Mouse (Mus musculus): Measurements from ENCODE around the gene Spn.
A peak's percentile ranks its signal among the peaks of the same experiment; 100 is the strongest.
"Not testable (repeated sequence)": the region's sequence is repeated elsewhere in the genome, so short reads cannot be mapped to it uniquely, and the experiment has no call there.

Spn gene

GRCm38 (mm10) chr7:127137262-127138017, at the start of gene Spn:
TSS of gene Spn (minus strand) at chr7:127137823.
- DNase-seq (ENCODE audit: low spot score): no peak

GRCm38 (mm10) chr7:127187351-127187750, 49.7 kb upstream of the Spn start:
- DNase-seq (ENCODE audit: low spot score): no peak

GRCm38 (mm10) chr7:127185601-127186000, 48.0 kb upstream of the Spn start:
- DNase-seq (ENCODE audit: low spot score): peak; percentile 50

- DNase-seq (ENCODE audit: low spot score): no peak
Measured at GRCm38 (mm10) chr7:127184720-127185119, 47.1 kb upstream of the Spn start.

GRCm38 (mm10) chr7:127183828-127184227, 46.2 kb upstream of the Spn start:
- peak; percentile 85 for DNase-seq (ENCODE audit: low spot score)

GRCm38 (mm10) chr7:127183345-127183744, 45.7 kb upstream of the Spn start:
- peak; percentile 76 for DNase-seq (ENCODE audit: low spot score)

- DNase-seq (ENCODE audit: low spot score): not testable (repeated sequence)
Measured at GRCm38 (mm10) chr7:127181724-127182123, 44.1 kb upstream of the Spn start.

GRCm38 (mm10) chr7:127180783-127181182, 43.2 kb upstream of the Spn start:
- DNase-seq (ENCODE audit: low spot score): no peak

- DNase-seq (ENCODE audit: low spot score): no peak
Measured at GRCm38 (mm10) chr7:127176937-127177336, 39.3 kb upstream of the Spn start.

GRCm38 (mm10) chr7:127166501-127166900, 28.9 kb upstream of the Spn start:
- DNase-seq (ENCODE audit: low spot score): no peak

GRCm38 (mm10) chr7:127165607-127166493, 28.2 kb upstream of the Spn start:
- DNase-seq (ENCODE audit: low spot score): no peak

- no peak for DNase-seq (ENCODE audit: low spot score)
Measured at GRCm38 (mm10) chr7:127164002-127164401, 26.4 kb upstream of the Spn start.

- DNase-seq (ENCODE audit: low spot score): no peak
Measured at GRCm38 (mm10) chr7:127162546-127162945, 24.9 kb upstream of the Spn start.

- DNase-seq (ENCODE audit: low spot score): no peak
Measured at GRCm38 (mm10) chr7:127157548-127157947, 19.9 kb upstream of the Spn start.

- no peak for DNase-seq (ENCODE audit: low spot score)
Measured at GRCm38 (mm10) chr7:127153477-127153876, 15.9 kb upstream of the Spn start.

- no peak for DNase-seq (ENCODE audit: low spot score)
Measured at GRCm38 (mm10) chr7:127152464-127152863, 14.8 kb upstream of the Spn start.

GRCm38 (mm10) chr7:127147901-127148300, 10.3 kb upstream of the Spn start:
- no peak for DNase-seq (ENCODE audit: low spot score)

- no peak for DNase-seq (ENCODE audit: low spot score)
Measured at GRCm38 (mm10) chr7:127146267-127146603, 8.6 kb upstream of the Spn start.

- DNase-seq (ENCODE audit: low spot score): no peak
Measured at GRCm38 (mm10) chr7:127145387-127146266, 8.0 kb upstream of the Spn start.

GRCm38 (mm10) chr7:127144412-127144811, 6.8 kb upstream of the Spn start:
- DNase-seq (ENCODE audit: low spot score): no peak

- DNase-seq (ENCODE audit: low spot score): no peak
Measured at GRCm38 (mm10) chr7:127142666-127143065, 5.0 kb upstream of the Spn start.

- DNase-seq (ENCODE audit: low spot score): no peak
Measured at GRCm38 (mm10) chr7:127142214-127142613, 4.6 kb upstream of the Spn start.
